Mouse (Mus musculus) liver, adult (tissue): Measurements from ENCODE around the gene Map1s.

Source experiments
- GATA4 ChIP-seq: IDR thresholded peaks from 2 replicates; pipeline ENCODE4 v1.6.1; 2014; ENCODE audit warnings: mild to moderate bottlenecking, low read length; ENCODE audit not compliant: insufficient replicate concordance

Gene Map1s

DNA sequence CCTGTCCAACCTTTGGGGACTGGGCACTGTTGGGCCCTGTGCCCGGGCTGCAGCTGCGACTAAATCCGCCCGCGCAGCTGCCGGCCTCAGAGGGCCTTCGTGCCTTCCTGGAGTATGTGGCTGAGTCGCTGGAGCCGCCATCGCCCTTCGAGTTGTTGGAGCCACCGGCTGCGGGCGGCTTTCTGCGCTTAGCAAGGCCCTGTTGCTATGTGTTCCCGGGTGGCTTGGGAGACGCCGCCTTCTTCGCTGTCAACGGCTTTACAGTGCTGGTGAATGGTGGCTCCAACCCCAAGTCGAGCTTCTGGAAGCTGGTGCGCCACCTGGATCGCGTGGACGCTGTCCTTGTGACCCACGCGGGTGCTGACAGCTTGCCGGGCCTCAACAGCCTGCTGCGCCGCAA, 7.2 kb downstream of the Map1s start:
- no peak for TF ChIP-seq GATA4

DNA sequence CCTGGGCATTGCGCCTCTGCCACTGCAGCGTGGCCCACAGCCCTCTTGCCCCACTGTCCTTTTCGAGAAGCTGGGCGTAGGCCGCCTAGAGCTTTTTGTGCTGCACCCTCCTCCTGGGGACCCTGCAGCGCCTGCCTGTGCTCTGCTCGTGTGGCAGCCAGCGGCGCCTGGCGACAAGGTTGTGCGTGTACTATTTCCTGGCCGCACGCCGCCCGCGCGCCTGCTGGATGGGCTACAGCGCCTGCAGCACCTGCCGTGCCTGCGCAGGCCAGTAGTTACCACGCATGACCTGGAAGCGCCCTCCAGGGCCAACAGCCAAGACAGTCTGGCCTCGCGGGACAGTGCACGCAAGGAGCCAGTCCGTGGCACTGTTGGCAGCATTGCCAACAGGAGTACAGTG, 7.8 kb downstream of the Map1s start:
- no peak for TF ChIP-seq GATA4

DNA sequence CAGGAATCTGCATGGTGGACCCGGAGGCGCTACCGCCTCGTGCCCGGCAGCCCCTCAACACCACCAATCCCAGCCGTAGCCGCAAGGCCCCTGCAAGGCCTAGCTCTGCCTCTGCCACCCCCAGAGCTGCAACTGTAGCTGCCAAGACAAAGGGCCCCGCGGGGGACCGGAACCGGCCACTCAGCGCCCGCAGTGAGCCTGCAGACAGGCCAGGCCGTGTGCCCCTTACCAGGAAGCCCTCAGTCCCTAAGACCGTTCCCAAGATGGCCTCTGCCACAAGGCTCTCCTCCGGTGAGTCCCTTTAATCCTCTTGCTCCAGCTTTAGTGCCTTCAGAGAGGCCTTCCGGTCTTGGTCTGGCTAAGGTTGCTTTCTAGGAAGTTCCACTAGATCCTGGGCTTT, 9.0 kb downstream of the Map1s start:
- TF ChIP-seq GATA4: no peak

DNA sequence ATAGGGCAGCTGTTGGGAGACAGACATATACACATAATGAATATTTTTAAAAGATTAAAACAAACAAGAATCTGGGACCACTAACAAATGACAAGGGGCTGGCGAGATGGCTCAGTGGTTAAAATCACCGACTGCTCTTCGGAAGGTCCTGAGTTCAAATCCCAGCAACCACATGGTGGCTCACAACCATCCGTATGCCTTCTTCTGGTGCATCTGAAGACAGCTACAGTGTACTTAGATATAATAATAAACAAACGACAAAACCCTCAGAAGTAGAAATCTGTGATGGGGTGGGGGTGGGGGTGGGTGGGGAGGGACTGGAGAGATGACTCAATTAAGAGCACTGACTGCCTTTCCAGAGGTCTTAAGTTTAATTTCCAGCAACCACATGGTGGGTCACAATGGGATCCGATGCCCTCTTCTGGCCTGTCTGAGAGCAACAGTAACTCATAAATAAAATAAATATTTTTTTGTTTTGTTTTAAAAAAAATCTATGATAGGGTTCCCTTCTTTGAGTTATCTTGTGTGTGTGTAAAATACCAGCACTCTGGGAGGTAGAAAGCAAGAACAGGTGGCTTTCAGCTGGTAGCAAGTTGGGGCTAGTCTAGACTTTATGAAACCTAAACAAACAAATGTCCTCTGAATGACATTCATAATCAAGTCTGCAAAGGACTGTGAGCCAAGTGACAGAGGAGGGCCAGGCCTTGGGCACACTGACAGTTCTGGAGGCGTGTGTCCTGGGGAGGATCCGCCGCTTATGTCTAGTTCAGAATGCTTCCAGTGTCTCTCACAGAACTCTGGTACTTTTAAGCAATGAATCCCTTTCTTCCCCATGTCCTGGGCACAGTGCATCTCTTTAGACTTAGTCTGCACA, 14.6 kb downstream of the Map1s start:
- TF ChIP-seq GATA4: no peak

DNA sequence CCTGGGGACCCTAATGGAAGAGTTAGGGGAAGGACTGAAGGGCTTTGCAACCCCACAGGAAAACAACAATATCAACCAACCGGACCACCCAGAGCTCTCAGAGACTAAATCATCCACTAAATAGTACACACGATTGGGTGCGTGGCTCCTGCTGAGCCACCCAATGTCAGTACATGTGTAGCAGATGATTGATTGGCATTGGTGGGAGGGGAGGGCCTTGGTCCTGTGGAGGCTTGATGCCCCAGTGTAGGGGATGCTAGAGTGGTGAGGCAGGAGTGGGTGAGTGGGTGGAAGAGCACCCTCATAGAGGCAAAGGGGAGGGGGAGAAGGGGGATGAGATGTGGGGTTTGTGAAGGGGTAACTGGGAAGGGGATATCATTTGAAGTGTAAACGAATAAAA, 18.4 kb downstream of the Map1s start:
- TF ChIP-seq GATA4: no peak

DNA sequence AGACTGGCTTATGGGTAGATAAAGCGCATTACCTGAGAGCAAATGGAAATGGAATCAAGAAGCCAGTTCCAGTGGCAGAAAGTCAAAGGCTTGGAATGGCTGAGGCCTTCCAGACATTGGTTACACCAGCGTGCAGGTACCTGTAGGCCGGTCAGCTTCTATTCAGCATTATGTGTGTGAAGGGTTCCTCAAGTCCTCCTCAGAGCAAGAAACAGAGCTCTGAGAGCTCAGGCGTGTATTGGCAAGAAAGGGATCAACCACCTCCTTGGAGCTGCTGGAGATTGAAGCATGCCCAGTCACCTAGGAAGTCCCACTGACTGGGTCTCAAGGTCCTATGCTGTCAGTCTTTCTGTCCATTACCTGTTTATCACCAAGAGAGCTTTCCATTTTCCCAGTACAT, 20.0 kb downstream of the Map1s start:
- TF ChIP-seq GATA4: no peak

DNA sequence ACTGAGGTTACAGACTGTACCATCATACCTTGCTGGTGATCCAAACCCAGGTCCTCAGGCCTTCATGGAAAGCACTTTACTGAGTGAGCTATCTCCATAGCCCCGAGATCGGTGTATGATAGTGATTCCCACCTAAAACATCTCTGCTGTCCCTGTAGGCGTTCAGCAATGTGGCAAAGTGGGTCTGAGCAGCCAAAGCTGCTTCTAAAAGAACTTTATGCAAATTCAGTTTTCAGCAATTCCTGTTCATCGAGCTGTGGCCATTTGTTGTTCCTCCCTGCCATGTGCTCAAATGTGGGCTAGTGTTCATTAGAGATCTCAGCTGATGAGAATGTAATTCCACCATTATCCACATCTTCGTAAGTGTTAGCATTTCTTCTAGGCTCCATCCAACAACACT, 20.7 kb downstream of the Map1s start:
- no peak for TF ChIP-seq GATA4

DNA sequence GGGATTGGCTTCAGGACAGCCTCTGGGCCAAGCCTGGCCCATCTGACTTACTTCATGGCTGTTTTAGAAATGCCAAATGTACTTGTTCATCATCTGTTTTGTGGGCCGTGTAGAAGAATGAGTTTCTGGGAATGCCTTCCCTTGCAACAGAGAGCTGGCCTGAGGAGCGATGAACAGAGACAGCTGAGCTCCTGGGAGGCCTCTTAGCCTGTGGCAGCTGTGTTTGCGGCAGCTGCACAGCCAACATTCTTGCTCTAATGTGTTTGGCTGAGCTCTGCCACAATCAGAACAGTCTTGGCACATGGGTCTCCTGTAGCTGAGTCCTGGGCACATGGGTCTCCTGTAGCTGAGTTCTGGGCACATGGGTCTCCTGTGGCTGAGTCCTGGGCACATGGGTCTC, 22.4 kb downstream of the Map1s start:
- no peak for TF ChIP-seq GATA4

DNA sequence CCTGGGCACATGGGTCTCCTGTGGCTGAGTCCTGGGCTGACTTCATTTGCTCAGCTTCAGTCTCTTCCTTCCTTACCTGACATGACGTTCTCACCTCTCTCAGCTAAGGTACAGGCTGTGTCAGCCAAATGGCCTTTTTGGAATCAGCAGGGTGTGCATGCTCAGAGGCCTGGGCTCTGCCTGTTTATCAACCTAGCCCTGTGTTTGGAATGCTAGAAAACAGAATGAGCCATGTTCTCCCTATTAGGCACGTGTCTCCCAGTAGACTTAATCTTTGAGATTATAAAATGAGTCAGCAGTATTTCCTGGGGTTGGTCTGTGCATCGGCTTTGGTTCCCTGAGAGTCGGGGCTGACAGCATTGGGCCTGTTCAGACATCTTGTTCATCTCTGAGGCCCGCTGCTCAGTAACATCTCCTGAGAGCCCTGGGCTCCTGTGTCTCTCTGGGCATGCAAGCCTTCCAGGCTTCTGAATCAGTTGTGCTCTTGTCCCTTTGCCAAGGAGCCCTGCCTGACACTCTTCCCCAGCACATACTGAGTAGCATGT, 23.1 kb downstream of the Map1s start:
- no peak for TF ChIP-seq GATA4

DNA sequence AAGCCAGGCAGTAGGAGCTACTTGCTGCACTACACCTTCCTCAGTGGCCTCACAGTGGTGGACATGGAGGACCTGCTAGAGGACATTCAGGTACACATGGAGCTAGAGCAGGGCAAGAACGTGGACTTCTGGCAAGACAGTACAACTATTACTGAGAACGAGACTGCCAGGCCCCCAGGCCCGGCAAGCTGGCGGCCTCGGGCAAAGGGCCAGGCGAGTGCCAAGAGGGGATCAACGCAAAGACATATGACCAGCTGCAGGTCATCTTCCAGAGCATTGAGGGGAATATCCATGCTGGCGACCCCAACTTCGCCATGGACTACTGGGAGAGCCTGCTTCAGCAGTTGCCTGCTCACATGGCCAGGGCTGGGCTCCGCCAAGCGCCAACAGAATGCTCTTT, 26.0 kb downstream of the Map1s start:
- TF ChIP-seq GATA4: no peak

DNA sequence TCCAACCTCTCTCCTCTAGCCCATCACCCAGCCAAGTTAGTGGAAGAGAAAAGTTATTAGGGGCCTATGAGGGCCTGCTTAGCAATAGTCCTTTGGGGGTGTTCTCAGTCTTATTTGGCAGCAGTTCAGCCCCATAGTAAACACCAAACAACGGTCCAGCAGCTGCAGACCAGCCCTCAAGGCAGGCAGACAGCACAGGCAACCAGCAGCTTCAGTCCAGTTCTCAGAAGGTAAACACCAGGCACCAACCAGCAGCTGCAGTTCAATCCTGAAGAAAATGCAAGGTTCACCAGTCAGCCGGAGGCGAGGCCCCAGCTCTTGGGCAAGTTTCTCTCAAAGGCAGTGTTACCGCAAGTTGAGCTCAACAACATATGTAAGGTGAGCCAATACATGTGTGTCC, 27.3 kb downstream of the Map1s start:
- TF ChIP-seq GATA4: no peak

DNA sequence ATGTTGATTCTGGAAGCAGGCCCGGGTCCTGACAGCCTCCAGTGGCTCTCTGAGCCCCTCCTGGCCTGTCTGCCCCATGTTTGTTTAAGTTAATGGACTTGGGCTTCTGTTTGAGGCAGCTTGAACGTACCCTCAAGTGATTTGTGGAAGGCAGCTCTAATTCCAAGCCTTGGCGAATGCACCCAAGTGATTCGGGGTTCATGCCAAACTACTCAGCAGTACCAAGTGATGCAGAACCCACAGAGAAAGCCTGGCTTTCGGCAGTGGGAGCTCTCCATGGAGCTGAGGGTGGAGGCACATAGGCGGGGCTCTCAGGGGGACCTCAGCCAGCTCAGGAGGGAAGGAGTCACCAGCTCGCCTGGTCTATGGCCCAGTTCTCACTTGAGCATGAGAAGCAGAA, 29.1 kb downstream of the Map1s start:
- no peak for TF ChIP-seq GATA4

DNA sequence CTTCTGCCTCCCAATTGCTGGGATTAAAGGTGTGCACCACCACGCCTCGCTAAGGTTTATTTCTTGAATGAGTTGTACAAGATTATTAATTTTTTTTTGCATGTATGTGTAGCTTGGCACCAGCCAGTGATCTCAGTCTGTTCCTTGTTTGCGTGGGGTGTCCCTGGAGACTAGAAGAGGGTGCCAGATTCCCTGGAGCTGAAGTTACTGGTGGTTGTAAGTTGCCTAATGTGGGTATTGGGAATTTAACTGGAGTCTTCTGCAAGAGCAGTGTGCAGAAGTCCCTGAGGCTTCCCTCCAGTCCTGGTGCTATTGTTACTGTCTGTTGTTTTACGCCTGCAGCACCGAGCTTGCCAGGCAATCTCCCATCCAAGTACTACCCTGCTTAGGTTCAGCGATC, 31.5 kb downstream of the Map1s start:
- TF ChIP-seq GATA4: no peak

DNA sequence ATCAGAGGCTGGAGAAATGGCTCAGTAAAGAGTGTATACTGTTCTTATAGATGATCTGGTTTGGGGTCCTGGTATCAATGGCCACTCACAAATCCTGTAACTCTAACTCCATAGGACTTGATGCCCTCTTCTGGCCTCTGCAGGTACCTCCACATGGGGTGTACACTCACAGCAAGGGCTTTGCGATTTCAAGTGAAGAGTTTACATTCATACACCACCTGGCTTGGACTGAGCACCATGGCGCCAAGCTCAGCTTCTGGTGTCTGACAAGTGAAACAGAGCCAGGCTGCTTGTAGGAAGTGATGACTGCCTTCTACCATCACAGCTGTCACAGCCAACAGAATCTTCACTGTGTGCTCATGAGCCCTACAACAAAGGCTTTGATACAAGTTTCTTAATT, 35.7 kb downstream of the Map1s start:
- no peak for TF ChIP-seq GATA4

DNA sequence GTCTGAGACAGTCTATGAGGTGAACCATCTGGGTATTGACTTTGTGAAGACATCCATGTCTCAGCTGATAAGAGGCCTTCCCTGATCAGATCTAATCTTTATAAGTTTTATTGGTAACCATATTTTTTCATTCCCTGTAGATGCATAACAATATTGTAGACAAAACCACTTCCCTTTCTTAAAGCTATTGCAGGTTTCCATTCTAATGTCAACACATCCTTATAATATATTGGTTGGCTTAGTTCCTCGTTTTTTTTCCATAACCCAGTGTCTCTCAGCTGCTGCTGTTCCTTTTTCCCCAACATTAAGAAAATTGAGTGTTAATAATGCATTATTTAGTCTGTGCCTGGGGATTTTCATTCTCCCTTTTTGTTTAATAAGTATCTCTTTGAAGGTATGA, 37.5 kb downstream of the Map1s start:
- TF ChIP-seq GATA4: no peak

DNA sequence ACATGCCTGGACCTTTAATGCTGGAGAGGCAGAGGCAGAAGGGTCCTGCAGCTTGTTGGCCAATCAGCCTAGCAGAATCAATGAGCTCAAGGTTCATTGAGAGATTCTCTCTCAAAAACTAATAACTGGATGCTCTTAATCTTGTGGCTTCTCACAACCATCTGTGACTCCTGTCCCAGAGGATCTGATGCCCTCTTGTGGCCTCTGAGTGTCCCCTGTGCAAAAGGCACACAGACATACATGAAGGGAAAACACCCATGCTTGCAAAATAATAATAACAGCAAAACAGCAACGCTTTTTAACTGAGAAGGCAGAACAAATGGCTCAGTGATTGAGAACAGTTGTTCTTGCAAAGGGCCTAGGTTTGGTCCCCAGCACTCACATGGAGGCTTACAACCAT, 44.1 kb downstream of the Map1s start:
- TF ChIP-seq GATA4: no peak
